Mouse (Mus musculus): ENCODE measurements around the gene Kazn.

DNA sequence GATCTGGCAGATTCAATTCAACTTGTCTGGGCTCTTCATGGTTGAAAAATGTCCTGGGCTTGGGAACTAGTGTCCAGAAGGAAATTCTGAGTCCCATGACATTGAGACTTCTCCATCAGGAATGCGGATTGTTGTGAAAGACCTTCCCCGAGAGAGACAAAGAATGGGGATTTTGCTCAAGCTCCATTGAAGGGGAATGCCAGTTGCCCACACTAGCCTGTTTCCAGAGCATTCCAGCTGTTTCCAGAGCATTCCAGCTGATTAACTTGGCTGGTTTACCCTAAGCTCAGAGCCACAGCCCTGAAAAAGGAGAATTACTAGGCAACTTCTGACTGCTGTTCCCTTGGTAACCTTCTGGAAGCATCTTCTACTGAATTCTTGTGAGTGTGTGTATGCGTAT is 32.3 kb upstream of the Kazn start:
- TF ChIP-seq ZC3H11A (IDR thresholded peaks at IDR 0.05; ENCODE audit: low read depth, low read length) (no peak), POLR2AphosphoS2 (IDR thresholded peaks at IDR 0.05; ENCODE audit: low read depth, low read length) (no peak), GABPA (IDR thresholded peaks at IDR 0.05; ENCODE audit: insufficient replicate concordance, low read depth, low read length) (no peak), EP300 (IDR thresholded peaks at IDR 0.05; ENCODE audit: low read length) (no peak), ZNF384 (IDR thresholded peaks at IDR 0.05; ENCODE audit: low read depth, low read length) (no peak), ZMIZ1 (IDR thresholded peaks at IDR 0.05; ENCODE audit: low read depth, low read length) (no peak), SIN3A (IDR thresholded peaks at IDR 0.05; ENCODE audit: low read length) (no peak), TCF12 (IDR thresholded peaks at IDR 0.05; ENCODE audit: low read depth, low read length) (no peak), ELF1 (IDR thresholded peaks at IDR 0.05; ENCODE audit: low read depth, low read length) (no peak), CTCF (conservative IDR thresholded peaks at IDR 0.05 in 1 of 2, IDR thresholded peaks at IDR 0.05 in 1 of 2; ENCODE audit: low read depth in 2 of 2, low read length in 2 of 2) (no peak), POLR2A (IDR thresholded peaks at IDR 0.05; ENCODE audit: low read depth, low read length) (no peak), CHD2 (IDR thresholded peaks at IDR 0.05; ENCODE audit: low read length) (no peak), ETS1 (conservative IDR thresholded peaks at IDR 0.05; ENCODE audit: low read depth, low read length) (no peak), HCFC1 (IDR thresholded peaks at IDR 0.05; ENCODE audit: low read depth, low read length) (no peak)

All from CH12.LX (cell line).